Mouse (Mus musculus): ENCODE results near the gene Cherp.

Gene Cherp

GRCm38 (mm10) chr8:72474826-72475546, at the start of gene Cherp:
Cherp (minus strand) TSS chr8:72475226.
- in situ Hi-C loops (cut with MseI, MboI) = no loop called here

DNA sequence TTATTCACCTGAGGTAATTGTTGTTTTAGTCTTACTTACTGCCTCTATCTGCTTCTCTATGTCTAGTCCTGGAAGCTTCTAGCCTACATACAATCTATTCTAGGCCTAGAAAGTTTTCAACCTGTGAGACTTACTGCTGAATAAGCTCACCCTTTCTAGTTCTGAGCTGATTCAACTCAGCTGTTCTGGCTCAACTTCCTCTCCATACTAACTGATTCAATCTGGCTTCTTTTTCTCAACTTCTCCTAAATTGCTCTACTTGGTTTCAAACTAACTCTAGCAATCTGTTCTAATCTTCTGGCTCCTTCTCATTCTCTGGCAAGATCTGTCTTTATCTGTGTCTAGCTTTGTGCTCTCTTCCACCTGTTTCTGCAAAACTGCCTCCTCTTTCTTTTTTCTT, 46.9 kb upstream of the Cherp start:
- in situ Hi-C loops (cut with MseI, MboI) = no loop called here

DNA sequence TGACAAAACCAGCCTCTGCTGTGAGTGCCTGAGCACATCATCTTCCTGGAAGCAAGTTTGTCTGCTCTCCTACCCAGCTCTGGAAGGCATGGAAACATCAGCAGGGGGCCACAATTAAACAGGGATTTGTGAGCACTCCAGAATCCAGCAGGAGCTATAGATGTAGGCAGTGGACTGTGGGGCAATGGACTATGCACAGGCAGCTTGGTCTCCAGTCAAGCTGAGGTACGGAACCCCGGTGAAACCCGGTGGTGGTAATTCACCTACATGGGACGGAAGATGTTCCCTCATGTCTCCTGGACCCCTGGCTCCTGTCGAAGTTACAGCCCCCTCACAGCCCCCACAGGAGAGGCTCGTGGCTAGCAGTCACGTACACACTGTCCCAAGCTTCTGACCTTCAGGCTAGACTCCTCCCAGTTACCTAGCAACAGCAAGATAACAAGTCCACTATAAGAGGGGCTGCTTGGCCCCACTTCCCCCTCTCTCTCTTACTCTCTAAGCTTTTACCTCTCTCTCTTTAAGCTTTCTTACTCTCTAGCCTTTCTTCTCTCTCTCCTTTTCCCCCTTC, 42.5 kb upstream of the Cherp start:
- in situ Hi-C loops (cut with MseI, MboI) = no loop called here

DNA sequence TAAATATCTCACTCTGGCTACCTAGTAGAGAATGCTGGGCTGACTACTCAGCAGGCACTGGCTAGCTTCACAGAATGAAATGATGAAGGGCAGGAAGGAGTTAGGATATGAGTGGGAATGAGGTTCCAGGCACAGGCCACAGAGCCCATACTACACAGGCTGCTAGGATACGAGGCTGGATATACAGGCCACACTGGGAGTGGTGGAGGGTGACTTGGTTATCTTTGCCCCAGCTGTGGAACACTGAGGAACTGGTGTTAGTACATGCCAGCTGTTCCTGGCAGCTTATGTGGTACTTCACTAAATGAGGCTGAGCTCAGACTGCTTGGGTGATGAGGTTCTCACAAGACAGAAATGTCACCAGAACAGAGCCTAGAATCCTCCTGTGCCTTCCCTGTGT, 38.1 kb upstream of the Cherp start:
- in situ Hi-C loops (cut with MseI, MboI) = no loop called here

DNA sequence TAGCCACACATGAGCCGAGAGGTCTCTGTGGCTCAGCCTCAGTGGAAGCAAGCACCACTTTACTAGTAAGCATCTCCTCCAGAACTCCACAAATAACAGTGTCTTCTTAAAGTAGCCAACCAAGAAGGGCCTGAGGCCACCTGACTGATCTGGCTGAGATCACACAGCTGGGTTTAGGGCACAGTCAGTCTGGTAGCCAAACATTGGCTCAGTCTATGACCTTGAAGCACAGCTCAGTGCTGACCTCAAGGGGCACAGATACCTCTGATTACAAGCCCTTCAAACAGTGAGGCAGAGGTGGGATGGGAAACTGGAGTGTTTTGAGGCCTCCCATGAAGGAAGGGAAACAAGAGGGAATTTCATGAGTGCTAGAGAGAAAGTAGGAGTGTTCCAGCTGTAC, 37.6 kb upstream of the Cherp start:
- in situ Hi-C loops (cut with MseI, MboI) = no loop called here

DNA sequence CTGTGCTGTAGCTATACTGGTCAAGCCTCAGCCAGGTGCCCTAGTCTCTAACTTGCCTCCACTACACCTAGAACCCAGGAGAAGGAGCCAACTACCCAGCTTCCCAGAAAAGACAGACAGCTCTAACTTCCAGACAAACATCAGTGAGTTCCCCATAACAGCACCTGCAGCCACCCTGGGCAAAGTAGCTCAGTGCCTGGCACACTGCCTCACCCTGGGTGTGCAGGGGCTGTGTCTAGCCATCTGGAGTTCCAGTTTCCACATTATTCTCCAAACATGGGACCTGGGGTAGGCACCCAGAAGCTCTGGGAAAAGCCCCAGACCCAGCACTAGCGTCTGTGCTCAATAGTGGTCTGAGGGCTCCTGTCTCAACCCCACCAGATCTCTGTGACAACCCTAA, 32.5 kb upstream of the Cherp start:
- in situ Hi-C loops (cut with MseI, MboI) = no loop called here

- in situ Hi-C loops (cut with MseI, MboI) = no loop called here
These were observed 29.8 kb upstream of the Cherp start for GRCm38 (mm10) chr8:72504637-72505314.

DNA sequence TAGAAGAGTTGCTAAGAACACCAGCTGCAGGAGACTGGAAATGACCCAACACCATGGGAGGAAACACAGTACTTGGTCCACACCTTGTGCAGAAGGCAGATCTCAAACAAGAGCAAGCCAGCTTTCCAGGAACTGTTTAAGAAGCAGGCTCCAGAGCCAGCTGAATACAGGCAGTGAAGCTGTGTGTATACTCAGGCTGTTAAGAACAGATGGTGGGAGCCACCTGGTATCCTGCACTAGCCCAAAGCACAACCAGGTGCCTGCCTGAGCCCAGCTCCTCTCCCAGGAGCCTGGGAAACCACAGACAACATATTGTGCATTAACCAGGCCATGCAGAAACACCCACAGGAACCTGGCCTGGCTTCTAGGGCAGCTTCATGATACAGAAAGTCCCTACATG, 29.1 kb upstream of the Cherp start:
- in situ Hi-C loops (cut with MseI, MboI) = no loop called here

DNA sequence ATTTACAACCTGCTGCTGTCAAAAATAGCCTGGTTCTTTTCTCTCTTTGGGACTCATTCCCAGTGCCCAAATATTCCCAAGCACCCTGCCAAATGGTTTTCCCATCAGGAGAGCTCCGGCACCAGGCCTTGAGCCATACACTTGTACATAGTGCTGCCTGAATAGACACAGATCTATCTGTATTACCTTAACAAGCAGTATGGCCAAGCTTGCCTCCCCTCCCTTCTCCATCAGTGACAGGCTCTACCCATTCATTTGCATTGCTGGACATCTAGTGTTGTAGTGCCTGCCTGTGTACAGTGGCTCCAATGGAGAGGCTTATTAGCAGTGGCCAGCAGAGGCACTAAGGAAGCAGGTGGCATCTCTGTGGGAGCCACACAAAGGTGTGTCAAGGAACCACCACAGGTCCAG, 25.5 kb upstream of the Cherp start:
- in situ Hi-C loops (cut with MseI, MboI) = no loop called here

GRCm38 (mm10) chr8:72499521-72500284, 24.7 kb upstream of the Cherp start:
- in situ Hi-C loops (cut with MseI, MboI) = no loop called here

DNA sequence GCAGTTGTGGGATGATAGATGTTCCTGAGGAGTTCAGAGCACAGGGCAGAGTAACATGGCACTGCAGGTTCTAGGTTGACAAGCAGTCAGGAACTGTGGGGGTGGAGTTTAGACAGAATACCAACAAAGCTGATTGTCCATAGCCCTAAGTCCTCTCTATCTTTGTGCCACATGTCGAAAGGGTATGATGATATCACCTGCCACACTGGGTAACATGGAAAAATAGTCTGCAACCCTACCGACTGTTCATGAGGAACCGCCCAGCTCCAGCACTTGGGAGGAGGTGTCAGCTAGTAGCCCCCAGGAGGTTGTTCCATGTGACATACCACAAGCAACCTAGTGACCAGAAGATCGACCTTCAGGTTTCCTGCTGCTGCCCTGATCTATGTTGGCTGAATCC, 23.5 kb upstream of the Cherp start:
- in situ Hi-C loops (cut with MseI, MboI) = no loop called here

DNA sequence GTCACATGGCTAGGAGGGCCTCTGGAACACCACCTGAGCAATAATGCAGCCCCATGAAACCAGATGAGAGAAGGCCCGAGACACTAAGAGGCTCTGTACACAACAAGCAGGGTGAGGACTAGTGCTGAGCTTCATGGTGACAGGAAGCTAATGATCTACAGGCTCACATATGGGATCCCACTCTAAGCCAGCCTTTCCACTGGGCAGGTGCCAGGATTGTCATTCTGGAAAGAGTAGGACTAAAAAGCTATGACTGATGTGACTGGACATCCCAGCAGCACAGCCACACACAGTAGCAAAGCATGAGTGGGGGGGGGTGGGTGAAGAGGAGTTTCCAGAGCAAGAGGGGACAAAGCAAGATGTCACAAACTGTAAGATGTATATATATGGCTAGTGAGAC, 22.9 kb upstream of the Cherp start:
- in situ Hi-C loops (cut with MseI, MboI) = no loop called here

DNA sequence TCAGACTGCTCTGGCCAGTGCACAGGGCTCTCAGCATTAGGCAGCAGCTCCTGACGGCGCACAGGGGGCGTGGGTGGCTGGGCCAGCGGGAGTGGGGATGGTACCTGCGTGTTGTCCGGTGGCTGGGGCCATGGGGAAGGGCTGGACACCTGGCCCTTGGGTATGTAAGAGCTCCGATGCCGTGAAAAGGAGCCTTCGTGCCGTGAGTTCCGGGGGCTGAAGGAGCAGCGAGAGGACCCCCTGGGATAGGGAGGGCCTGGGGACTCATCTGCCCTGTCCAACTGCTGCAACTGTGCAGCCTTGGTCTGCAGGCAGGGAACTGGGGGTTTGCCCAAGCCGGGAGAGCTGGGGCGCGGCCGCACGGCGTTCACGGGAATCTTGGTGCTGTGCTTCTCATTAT, 21.2 kb upstream of the Cherp start:
- in situ Hi-C loops (cut with MseI, MboI) = no loop called here

GRCm38 (mm10) chr8:72495411-72496111, 20.5 kb upstream of the Cherp start:
- in situ Hi-C loops (cut with MseI, MboI) = no loop called here

- in situ Hi-C loops (cut with MseI, MboI) = no loop called here
These were observed 18.4 kb upstream of the Cherp start for GRCm38 (mm10) chr8:72493381-72493780.

DNA sequence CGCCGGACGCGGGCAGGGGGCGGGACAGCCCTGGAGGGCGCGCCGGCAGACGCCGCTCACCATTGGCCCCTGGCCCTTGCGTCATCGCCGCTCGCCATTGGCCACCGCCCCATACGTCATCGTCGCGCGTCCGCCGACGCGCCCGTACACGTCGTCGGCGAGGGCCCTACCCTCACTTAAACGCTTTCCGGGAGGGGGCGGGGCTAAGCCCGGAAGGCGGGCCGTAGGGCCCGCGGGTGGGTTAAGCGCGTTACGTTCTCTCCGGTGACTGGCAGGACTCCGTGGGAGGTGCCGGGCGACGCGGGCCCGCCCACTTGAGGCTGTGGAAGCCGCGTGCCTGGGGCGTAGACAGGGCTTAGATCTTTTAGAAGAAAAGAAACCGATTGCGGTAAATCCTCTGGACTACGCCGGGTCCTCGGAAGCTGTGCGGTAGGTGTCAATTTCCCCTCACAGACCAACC, 17.6 kb upstream of the Cherp start:
- in situ Hi-C loops (cut with MseI, MboI) = no loop called here

DNA sequence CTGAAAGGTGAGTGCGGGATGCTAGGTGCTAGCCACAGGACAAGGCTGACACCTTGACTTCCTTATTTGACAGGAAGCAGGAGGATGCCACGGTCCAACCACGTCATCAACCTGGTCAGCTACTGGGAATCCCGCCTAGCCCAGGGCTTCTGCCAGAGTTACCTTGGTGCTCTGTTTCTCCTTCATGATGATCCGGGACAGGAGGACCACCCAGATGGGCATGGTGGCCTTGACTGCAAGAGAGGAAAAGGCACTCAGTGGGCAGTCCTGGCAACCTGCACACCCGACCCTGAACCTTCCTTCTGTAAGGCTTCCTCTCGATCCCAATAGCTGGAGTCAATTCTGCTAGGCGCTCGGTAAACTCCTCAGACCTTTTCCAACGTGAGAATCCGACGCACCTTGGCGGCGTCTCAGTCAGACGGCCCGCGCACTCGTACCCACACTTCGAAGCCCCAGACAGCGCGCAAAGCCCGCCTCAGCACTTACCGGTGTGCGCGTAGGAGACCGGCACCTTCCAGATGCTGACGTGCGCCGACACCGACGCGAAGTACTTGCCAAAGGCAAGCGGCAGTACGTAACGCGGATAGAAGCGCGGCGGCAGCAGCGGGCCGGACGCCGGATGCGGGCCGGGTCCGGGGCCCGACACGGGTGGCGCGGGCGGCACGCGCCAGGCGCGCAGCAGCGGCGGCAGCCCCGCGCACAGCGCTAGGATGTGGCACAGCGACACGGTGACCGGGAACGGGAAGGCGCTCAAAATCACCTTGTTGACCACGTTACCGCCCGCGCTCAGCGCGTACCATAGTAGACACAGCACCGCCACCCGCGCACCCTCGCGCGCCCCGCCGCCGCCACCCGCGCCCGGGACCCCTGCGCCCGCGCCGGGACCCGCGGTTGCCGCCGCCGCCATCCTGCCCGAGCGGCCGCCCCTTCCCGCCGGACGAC, 16.9 kb upstream of the Cherp start, which contains the start of gene Slc35e1:
Gene Slc35e1, minus strand, starts transcription at position 935 of the 942 bp plus-strand sequence.
- in situ Hi-C loops (cut with MseI, MboI) = no loop called here

GRCm38 (mm10) chr8:72491017-72491416, 16.0 kb upstream of the Cherp start:
- in situ Hi-C loops (cut with MseI, MboI) = no loop called here

- in situ Hi-C loops (cut with MseI, MboI) = no loop called here
These were observed 12.0 kb upstream of the Cherp start for GRCm38 (mm10) chr8:72487014-72487413.

GRCm38 (mm10) chr8:72485456-72486199, 10.6 kb upstream of the Cherp start:
- in situ Hi-C loops (cut with MseI, MboI) = no loop called here

Measured in mouse trophoblast stem cell (cell line).